Mouse (Mus musculus): ENCODE data around the gene Pex14. TPM values are rescaled to one million over a fixed set of nuclear protein-coding genes. Genes with fewer than 3 reads are reported as not detected.

The Pex14 gene
- total RNA-seq, 1 experiment from 2014 or later: 74.6 TPM

DNA sequence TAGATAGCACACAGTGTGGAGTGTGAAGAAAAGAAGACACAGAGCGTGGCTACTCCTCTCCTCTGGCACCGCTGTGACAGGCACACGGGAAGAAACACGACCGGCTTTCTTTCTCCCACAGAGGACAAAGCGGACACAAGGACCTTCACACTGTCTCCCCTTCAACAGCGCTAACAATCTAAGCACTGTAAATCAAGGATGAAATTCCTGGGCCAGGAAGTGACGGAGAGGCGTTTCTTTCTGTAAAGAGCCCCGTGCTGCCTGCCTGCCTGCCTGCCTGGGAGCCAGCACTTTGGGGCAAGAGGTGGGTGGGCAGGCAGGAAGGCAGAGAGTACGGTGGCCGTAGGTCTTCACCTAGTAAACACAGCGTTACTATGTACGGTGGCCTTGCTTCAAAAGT, 42.2 kb downstream of the Pex14 start:
- no peak for DNase-seq

DNA sequence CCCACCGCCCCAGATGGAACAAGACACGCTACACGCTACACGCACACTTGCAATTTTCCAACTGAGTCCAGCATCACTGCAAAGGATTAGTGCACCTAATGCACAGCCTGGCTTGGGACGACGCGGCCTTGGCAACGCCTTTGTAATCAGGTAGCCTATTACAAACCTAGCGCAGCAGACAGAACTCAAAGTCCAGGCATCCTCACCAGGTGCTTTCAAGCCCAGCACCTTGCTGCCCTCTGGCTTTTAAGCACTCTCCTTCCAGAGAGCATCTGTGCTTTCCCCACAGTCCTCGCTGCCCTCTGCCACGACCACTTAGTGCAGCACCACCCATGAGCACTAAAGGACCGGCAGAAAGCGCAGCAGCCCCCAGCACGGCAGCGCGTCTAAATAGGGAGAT, 42.7 kb downstream of the Pex14 start:
- DNase-seq: no peak

DNA sequence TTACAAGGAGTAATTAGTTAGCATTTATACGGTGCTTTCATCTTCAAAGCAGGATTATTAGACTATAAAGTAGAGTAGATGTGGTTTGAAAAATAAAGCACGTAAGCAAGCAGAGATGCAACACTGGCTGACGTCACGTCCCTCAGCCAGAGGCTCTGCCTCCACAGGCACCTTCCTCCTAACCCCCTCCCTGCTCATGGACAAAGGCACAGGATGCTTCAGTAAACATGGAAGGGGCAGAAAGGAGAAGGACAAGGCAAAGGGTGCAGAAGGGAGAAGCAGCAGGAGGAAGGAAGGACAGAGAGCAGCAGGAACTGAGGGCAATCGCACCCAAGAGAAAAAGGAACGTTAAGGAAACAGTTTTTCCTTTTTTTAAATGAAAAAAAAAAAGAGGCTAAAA, 43.8 kb downstream of the Pex14 start:
- DNase-seq: no peak

DNA sequence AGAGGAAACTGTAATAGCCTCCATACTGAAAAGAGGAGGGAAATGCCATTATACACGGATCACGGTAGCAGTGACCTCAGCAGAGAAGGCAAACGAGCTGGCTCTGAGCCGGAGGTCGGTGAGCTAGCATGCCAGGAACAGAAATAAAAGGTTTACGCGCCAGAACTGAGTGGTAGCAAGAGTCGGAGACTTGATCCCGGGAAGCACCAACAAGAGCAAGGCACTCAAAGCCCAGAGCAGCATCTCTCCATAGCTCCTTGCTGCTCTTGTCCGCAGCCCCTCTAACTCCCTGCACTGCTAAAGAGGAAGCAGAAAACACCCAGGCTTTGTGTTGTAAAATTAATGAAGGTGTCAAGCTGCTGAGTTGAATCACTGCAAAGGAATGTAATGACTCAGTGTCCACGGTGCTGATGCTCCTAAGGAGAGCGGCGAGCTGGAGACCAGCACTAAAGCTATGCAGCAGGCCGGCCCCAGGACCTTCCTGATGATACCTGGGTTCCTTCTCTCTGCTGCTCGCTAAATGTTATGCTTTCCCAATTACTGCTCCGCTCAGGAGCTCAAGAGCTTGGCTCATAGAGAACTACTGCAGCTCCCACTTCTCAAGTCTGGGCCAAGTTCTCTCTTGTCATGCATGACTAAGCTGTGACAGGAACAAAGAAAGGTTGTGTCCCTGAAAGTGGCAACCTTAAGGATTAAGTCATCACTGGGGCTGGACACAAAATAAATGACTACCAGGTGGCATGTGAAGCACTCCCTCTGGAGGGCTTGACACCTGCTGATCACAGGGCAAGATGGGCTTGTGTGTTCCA, 50.1 kb downstream of the Pex14 start:
- peak; percentile 69 for DNase-seq

DNA sequence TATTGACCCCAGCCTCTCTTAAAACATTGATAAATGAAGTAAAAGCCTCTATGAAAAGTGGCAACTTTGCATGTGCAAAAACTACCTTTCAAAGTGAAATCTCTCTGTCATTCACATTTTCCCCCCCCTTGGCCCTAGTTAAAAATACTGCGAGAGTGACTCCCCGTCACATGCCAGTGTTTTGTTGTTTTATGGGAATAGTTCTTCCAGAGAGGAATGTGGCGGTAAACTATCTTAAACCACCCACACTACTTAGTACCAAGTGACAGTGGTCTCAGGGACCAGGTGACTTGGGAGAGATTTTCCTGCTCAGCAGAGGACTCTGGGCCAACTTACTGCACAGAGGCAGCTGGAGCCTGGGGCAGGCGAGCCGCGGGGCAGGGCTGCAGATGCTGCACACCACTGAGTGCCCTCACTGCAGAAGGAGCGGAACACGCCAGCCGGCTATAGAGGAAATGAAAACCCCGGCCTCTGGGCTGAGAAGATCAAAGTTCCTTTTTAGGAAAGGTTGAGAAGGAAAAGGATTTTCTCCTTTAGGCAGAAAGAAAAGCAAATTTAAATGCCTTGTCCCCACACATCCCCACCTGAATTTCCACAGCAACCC, 50.9 kb downstream of the Pex14 start:
- DNase-seq: peak; percentile 37

DNA sequence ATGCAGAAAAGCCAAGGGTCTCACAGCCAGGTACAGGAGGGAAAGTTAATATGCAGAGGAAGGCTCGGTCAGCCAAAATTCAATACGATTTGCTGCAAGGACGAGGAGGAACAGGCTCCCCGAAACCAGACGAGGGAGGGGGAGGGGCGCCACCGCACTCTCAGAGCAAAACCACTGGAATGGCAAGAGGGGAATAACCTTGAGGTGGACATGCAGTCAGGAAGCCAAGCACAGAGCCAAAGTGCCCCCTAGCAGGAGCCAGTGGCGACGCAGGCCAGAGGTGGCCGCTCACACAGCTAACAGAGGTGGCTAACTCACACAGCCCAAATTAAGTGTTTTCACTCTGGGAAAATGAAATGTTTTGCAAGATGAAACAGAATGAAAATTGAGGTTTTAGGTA, 52.3 kb downstream of the Pex14 start:
- peak; percentile 81 for DNase-seq

DNA sequence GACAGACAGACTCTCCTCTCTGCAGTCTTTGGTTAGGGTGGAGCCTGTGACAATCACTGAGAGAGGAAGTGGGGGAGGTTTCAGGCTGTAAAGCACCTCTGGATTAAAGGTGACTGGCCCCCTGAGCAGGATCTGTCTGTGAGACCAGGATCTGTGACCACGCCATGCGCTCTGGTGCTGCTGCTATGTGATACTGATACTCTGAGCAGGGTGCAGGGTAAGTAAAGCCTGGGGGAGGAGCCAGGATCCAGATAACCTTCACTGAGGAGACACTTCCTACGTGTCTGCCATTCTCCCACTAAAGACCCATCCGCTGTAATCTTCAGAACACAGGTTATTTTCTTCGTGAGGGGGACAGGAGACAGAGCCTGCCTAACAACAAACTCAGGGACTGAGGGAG, 53.8 kb downstream of the Pex14 start:
- no peak for DNase-seq

DNA sequence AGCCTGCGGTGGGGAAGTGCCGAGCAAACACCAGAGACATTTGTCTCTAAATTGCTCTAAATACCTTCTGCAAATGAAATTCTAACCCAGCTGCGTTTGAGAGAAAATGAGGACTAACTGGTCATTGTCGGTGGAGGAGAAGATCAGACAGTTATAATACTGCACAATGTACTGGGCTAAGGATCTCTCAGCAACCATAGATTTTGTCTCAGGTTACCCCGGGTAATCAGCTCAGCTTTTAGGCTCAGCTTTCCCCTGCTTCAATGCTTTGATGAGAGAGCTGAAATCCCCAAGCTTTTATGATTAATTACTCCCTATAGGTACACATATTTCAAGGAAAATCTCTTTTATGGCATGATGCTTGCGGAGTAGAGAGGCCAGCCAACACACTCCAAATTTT, 59.4 kb downstream of the Pex14 start:
- DNase-seq: no peak

DNA sequence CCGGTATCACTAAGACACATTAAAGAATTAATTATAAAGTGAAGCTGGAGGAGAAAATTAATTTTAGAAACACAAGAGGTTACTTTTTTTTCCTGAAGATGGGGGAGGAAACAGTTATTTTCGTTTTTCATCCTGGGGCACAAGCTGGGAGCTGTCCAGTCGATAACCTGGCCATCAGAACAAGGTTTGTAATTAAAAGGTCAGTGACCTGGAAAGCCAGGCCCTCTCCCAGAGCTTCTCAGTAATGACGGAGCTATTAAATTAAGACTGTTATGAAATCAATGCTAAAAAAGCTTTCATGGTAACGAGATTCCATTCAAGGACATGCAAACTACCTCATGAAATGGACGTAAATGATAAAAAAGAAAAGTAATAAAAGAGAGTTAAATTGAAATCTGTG, 62.0 kb downstream of the Pex14 start:
- no peak for DNase-seq

DNA sequence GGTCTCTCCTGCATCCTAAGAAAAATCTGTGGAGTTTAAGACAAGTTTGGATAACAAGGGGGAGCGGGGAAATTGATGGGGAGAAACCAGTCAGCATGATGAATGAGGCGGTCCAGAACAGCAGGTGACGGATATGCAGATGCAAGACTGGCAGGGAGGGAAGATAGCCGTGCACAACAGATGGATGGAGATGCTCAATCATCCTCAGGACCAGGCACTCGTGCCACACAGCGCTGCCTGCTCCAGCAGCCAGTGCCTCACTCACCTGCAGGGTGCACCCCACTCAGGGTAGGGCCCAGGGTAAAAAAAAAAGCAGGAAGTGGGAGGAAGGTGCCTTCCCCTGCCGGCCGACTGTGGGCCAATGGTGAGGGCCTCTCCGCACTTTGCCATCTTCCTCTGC, 63.1 kb downstream of the Pex14 start:
- DNase-seq: no peak

DNA sequence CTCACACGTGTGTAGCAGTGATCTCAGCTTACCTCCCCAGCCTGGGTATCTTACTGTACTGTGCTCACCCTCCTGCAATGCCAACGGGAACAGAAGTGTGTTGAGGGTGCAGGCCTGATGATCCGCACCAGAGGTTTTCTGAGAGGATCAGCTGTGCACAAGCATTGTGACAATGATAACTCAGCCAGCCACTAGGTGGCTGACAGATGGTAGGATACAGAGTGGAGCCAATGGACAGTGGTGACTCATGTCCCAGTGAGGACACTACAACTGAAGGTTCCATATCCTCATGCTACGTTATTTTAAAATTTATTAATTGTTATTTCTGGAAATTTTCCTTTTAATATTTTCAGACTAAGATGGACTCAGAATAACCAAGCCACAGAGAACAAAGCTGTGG, 68.2 kb downstream of the Pex14 start:
- DNase-seq: peak; percentile 40

DNA sequence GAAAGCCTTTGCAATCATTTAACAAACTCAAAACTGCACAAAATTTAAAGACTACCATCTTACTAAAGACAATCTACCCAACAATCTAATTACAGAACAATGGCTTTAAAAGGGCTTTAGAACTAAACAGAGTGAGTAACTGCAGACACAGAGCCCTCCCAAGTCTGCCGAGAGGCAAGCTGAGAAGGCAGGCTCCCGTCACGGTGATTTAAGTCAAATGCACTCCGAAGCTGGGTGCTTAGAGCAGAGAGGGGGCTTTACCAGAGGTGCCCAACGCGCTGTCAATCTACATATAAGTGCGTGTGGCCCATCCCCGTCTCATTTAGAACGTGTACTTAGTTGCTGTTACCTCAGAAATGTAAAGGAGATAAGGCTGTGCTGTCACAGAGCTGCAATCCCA, 72.1 kb downstream of the Pex14 start:
- DNase-seq: no peak

DNA sequence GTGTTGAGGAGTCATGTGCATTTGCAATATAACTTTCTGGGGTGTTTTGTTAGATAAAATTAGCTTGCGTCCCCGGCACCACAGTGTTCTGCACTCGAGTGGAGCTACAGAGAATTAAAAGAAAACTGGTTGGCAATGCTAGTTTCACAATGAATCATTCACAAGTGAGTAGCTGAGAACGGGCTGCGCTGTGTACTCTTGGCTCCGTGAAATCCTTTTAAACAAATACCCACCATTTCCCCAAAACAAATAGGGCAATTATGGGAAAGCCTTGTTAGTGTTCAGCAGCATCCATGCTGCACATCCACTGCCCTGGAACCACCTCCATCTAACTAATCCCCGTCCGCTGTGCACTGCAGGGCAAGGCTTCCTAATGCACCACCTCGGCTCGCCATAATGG, 74.4 kb downstream of the Pex14 start:
- no peak for DNase-seq

DNA sequence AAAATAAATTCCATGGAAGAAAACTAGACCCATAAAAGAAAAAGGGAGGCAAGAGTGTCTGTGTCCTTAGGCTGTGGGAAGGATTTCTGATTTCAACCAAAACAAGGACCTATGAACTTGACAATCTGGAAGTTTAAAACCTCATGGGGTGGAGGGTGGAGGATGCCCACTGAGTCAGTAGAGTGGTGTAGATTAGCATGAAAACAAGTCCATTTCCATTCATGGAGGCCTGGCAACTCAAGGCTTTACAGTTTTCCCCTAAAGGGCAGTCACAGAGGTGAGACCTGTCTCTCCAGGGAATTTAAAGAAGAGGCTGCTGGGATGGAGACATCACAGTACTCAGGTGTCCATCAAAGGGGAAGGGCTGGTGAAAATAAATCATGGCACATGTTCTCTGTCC, 78.7 kb downstream of the Pex14 start:
- DNase-seq: no peak

DNA sequence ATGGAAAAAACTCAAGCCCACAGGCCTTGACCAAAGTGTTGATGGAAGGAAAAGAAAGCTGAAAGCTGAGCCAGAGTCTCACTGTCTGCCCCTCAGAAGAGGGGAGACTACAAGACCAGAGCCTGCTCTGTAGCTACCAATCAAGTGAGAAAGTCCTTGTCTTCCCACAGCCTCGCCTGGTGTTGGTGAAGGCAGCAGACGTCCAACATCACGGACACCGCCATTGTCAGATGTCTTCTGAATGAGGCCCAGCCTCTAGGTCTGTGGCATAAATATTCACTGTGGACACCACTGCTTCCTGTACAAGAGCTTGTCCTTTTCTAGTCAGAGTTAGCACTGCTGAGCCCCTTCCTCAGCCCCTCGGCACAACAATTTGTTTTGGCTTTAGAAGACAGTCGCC, 80.2 kb downstream of the Pex14 start:
- DNase-seq: no peak

DNA sequence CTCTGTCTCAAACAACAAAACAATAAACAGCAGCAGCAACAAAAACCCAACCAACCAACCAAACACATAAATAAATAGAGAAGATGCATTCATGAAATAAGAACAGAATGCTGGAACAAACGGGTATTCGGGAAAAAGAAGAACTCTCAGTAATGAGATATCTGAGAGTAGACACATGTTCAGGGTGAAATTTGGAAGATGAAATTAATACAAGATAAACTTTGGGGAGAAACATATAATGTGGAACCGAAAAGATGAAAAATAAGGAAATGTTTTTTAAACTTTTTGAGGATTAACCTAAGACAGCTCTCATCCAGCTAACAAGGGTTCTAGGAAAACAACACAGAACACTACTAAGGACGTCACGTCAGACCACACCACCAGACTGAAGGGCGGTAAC, 92.9 kb downstream of the Pex14 start:
- DNase-seq: no peak

DNA sequence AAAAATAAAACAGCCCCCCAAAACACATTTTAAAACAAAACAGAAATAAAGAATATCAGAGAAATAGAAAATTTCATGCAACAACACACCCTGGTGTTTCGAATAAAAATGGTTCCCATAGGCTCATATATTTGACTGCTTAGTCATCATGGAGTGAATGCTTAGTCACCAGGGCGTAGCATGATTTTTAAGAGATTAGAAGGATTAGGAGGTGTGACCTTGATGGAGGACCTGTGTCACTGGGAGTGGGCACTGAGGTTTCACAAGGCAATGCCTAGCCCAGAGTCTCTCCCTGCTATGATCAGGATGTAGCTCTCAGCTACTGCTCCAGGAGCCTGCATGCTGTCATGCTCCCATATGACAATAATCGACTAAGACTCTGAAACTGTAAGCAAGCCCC, 93.6 kb downstream of the Pex14 start:
- DNase-seq: no peak

DNA sequence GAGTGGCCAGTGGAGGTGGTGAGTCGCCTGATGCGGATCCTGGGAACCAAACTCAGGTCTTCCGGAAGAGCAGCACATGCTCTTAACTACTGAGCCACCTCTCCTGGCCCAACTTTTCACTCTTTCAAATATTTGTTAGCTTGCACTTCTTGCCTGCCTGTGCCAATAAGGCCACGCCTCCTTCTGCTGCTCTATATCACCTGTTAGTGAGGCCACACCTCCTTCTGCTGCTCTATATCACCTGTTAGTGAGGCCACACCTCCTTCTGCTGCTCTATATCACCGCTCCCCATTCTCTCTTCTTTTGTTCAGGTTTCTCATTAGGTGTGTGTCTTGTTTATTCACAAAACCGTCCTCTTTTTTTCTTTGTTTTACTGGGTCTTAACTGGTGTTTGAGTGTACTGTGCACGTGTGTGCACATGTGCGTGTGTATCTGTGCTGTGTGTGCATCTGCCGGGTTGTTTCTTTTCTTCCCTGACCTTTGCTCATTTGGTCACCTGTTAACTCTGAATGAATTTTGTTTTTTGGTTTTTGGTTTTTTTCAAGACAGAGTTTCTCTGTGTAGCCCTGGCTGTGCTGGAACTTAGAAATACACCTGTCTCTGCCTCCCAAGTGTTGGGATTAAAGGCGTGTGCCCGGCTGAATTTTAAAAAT, 97.1 kb downstream of the Pex14 start:
- DNase-seq: no peak

DNA sequence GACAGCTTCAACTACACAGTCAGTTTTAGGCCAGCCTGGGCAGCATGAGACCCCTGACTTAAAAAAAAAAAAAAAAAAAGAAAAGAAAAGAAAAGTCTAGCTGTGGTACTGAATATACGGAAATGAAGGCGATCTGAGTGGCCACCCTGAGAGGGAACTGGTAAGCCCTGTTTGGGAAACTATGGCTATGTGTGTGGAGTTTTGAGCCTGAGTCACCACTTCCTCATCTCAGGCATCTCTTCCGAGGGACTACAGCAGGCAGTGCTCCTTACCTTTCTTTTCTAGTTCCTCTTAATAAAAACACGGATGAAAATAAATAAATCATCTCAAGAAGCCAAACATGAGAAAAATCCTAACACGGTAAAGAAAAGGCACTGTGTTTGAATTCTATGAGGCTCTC, 98.2 kb downstream of the Pex14 start:
- no peak for DNase-seq

DNA sequence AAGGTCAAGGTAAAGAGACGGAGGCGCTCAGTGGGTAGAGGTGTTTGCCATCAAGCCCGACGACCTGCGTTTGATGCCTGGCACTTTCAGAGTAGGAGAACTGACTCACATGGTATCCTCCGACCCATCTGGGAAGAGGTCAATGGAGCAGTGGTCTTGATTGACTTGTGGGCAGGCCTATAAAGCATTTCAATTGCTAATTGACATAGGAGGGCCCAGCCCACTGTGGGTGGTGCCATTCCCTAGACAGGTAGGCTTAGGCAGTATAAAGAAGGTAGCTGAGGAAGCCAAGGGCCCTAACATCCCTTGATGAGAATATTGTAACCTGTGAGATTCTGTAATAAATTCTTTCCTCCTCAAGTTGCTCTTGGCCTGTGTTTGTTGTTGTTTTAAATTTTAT, 98.9 kb downstream of the Pex14 start:
- DNase-seq: no peak

DNA sequence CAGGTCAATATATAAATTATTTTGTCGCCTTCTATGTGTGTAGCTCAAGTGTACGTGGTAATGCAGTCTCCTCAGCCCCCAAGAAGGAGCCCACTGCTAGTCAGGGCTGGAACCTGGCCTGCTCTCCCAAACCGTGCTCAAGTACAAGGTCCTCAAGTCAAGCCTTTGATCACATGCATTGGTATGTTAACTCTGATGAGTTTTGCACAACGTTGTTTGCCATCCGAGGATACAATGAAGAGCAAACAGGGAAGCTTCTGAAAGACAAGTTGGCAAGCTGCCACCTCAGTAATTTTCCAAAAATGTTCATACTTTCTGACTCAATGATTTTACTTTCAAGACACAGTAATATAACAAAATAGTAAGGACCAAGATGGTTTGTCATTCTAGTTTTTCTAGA, 105.7 kb downstream of the Pex14 start:
- DNase-seq: no peak

DNA sequence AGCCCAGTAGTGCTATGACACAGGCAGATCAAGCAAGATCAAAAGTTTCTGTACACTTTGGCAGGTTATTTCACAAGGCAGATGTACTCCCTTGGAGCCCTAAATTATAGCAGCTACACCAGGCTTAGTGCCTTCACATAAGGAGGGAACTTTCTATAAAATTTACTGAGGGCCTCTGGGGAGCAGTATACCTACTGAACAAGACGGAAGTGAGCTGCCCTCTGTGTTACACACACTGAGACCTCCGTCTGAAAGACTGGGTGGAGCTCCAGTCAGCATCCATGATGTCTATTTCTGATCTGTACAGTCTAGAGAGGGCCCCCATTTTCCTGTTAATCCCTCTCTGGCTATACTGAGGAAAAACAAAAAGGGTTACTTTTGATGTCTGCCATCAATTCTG, 109.6 kb downstream of the Pex14 start:
- DNase-seq: no peak

DNA sequence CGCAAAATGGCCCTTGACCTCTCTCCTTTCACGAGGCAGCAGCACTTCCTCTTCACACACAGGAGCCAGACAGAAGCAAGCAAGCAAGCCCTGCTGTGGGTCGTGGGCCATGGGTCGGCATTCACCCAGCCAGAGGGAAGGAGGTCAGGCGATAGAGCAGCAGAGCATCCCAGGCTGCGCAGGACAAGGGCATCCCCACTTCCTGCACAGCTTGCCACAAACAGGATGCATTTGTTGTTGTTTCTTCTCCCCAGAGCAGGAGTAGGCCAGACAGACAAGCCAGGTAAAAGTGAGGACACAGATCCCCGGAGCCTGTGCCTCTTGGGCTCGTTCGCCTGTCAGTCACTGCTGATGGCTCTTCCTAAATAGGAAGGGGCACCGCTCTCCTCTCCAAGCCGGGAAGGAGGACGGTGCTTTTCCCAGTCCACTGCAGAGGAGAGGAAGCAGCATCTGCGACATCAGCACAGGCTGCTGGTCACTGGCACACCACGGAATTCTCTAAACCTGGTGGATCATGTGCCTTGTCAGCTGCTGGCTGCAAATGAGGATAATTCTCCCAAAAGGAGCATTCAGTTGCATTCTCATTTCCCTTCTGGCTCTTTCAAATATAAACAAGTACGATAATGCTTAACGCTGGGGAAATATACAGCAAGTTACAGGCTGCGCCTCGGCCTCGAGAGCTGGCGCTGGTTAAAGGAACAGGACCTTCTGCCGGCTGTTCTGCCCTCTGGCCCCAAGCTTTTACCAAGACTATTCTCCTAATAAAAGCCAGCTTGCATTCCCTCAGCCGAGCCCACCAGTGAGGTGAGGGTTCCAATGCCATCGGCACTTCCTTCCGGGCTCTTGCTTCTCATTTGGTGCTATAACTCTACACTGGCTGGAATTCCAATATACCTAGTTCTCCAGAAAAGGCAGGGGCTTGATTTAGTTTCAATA, 113.9 kb downstream of the Pex14 start:
- no peak for DNase-seq

All from adrenal gland, postnatal 25 days (tissue).